Mouse (Mus musculus) thymus, adult 2 months (tissue): ENCODE results near the gene Manba. TPM values are rescaled to one million over a fixed set of nuclear protein-coding genes. Genes with fewer than 3 reads are reported as not detected.
A peak's percentile ranks its signal among the peaks of the same experiment; 100 is the strongest.

Source experiments
- DNase-seq: peaks from one replicate; pipeline ENCODE4 v3.0.0; 2021
- H3K27ac ChIP-seq: fragments of 200-500 bp; 2 replicates; pipeline ENCODE4 v1.5.1; 2012; ENCODE audit warnings: low read length, control low read depth; ENCODE audit not compliant: control insufficient read depth, insufficient read depth
- H3K27me3 ChIP-seq: fragments of 200-500 bp; 2 replicates; pipeline ENCODE4 v1.6.1; 2012; ENCODE audit warnings: mild to moderate bottlenecking, low read length, moderate library complexity, mixed read lengths; ENCODE audit not compliant: control insufficient read depth, insufficient read depth
- H3K36me3 ChIP-seq: fragments of 200-500 bp; 2 replicates; pipeline ENCODE4 v1.6.1; 2012; ENCODE audit warnings: mild to moderate bottlenecking, low read length, moderate library complexity; ENCODE audit not compliant: control insufficient read depth, insufficient read depth
- H3K4me1 ChIP-seq: fragments of 200-500 bp; replicated peaks from 2 replicates; pipeline ENCODE4 v1.6.1; 2012; ENCODE audit warnings: low read length; ENCODE audit not compliant: control insufficient read depth, insufficient read depth
- H3K4me3 ChIP-seq: fragments of 200-500 bp; 2 replicates; pipeline ENCODE4 v1.5.1; 2012; ENCODE audit warnings: mild to moderate bottlenecking, low read length, control low read depth, moderate library complexity; ENCODE audit not compliant: control insufficient read depth, insufficient read depth
- CTCF ChIP-seq: fragments of 200-500 bp; IDR thresholded peaks from 2 replicates; pipeline ENCODE4 v1.5.1; 2012; ENCODE audit warnings: mild to moderate bottlenecking, control low read depth, low read length, moderate library complexity, borderline replicate concordance; ENCODE audit not compliant: control insufficient read depth, poor library complexity, insufficient read depth; ENCODE audit errors: extremely low read depth
- POLR2A ChIP-seq: fragments of 200-500 bp; IDR thresholded peaks from 2 replicates; pipeline ENCODE4 v1.6.1; 2012; ENCODE audit warnings: mild to moderate bottlenecking, low read length, control low read depth, moderate library complexity; ENCODE audit not compliant: control insufficient read depth, poor library complexity, insufficient read depth; ENCODE audit errors: extremely low read depth
- WGBS: fragments of 180-500 bp; shearing (Covaris S2); methylation state at CpG from one replicate; pipeline ENCODE4 v1.1.7; 2018; 5-methylcytosine and 5-hydroxymethylcytosine counted together
- polyA plus RNA-seq: library from polyadenylated mRNA; depleted of rRNA; stranded (reverse); fragments of >200 nt; gene quantifications from 2 replicates; pipeline ENCODE4 v1.2.3, GENCODE M21; 2012

Manba gene
- polyA plus RNA-seq, 1 experiment, result 7.2 TPM

DNA sequence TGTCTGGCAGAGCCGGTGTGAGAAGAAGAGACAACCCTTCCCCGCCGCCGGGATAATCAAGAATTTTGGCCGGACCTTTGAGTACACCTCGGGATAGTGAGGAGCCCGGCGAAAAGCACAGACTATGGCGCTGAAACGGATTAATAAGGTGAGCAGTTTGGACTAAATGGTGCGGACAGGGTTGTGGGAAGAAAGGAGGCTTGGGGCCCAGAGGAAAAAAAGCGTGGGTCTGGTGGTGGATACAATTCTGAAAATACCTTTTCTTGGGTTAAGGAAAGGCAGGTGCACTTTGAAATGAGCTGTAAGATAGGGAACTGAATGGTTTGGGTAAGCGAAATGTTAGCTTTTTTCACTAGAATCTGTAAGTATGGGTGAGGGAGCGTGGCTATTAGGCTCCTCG is 45.8 kb upstream of the Manba start:
- WGBS, result under 1% methylated on average over 15 of the region's 15 CpGs
- Histone ChIP-seq H3K4me1 (no peaks in the 10 kb centered on the region), H3K27me3 (no peaks in the 10 kb centered on the region), H3K36me3 (peaks cover 14% of the 10 kb centered on the region), H3K27ac (peak overlapping the region; percentile 92), H3K4me3 (peak overlapping the region; percentile 82)
- no peak for DNase-seq
- no peak; the same call in 1 of the 2 replicates for TF ChIP-seq POLR2A
- TF ChIP-seq CTCF, result no peak

DNA sequence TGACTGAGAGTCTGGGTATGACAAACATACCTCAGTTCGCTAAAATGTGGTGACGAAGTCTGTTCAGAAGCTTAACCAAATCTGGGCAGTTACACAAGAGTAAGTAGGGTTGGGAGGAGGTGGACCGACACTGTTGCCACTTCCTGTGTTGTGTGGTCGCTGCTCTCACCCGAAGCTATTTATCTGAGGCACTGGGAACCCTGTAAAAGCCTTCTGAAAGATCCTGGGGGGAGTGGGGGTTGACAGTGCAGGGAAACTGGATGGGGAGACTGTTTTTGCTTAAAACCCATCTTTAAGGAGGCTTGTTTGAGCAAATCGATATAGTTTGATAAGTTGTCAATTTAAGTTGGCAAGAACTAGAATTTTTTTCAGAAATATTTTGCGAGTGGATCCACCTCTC is 45.2 kb upstream of the Manba start:
- H3K4me3 ChIP-seq, result peak overlapping the region; percentile 82
- no peaks in the 10 kb centered on the region for H3K27me3 ChIP-seq
- no peak for TF ChIP-seq CTCF
- WGBS, result under 1% methylated on average over 7 of the region's 7 CpGs
- H3K27ac ChIP-seq, result peak overlapping the region; percentile 92
- DNase-seq, result peak; percentile 57
- no peaks in the 10 kb centered on the region for H3K4me1 ChIP-seq
- H3K36me3 ChIP-seq, result peaks cover 14% of the 10 kb centered on the region

DNA sequence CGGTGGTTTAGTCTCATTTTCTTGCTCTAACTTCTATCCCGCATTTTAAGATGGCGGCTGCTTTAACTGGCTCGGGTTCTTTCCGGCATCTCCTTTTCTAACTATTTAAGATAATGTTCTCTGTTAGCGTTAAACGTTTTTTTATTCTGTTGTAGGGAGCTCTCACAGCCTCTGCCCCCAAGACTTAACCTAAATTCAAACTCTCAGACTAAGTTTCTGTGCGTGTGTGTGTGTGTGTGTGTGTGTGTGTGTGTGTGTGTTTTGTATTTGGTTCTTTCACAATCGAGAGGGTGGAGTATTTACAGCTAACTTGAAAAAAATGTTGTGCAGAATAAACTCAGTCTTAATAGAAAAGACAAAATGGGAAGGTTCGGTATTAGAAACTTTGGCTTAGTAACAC is 44.8 kb upstream of the Manba start:
- no peak for TF ChIP-seq CTCF
- no peak for TF ChIP-seq POLR2A
- Histone ChIP-seq H3K4me3 (no peak overlapping the region), H3K27ac (no peak overlapping the region; the same call in 1 of the 2 replicates), H3K4me1 (no peaks in the 10 kb centered on the region), H3K36me3 (peaks cover 14% of the 10 kb centered on the region), H3K27me3 (no peaks in the 10 kb centered on the region)
- WGBS, result 9% methylated on average over 10 of the region's 10 CpGs
- DNase-seq, result no peak

DNA sequence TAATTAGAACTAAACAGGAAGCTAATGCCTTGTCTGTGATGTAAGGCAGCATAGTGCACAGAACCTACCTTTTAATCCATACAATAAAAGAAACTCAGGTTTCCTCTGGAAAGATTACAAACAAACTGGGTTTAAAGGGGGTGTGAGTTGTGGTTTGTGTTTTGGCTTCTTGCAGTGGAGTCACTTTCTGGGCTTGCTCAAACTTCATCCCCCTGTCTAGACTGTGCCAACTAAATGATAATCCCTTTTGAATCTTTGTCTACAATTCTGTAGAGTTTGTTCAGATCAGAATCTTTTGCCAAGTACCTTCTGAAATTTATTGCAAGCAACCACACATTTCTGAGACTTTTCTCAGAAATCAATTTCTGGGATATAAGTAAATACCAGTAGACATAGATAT is 40.5 kb upstream of the Manba start:
- peaks cover 25% of the 10 kb centered on the region for H3K36me3 ChIP-seq

DNA sequence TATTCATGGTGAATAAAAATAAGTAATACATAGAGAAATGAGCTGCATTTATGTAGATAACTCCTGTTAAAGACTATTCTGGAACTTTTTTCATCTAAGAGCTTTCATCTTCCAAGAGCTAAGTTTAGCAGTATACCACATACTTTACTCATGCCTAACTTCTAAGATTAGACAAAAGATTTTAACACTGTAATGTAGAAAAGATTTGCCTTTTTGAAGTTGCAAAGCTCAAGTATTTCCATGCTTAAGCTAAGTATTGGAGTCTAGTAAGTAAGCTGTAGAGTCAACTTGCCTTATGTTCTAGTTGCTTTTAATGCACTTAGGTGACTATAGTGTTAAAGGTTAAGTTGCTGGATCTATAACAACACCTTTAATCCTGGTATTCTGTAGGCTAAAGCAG is 26.4 kb upstream of the Manba start:
- H3K36me3 ChIP-seq, result peaks cover 71% of the 10 kb centered on the region
- H3K4me1 ChIP-seq, result no peaks in the 10 kb centered on the region
- TF ChIP-seq POLR2A, result no peak
- no peak for TF ChIP-seq CTCF
- DNase-seq, result no peak
- H3K4me3 ChIP-seq, result no peak overlapping the region
- no peaks in the 10 kb centered on the region for H3K27me3 ChIP-seq
- no peak overlapping the region for H3K27ac ChIP-seq

More for the DNA sequence above, 40.5 kb upstream of the Manba start:
- H3K4me1 ChIP-seq, result no peaks in the 10 kb centered on the region
- TF ChIP-seq CTCF, result no peak
- TF ChIP-seq POLR2A, result no peak
- no peaks in the 10 kb centered on the region for H3K27me3 ChIP-seq
- H3K4me3 ChIP-seq, result no peak overlapping the region
- no peak overlapping the region for H3K27ac ChIP-seq
- no peak for DNase-seq

DNA sequence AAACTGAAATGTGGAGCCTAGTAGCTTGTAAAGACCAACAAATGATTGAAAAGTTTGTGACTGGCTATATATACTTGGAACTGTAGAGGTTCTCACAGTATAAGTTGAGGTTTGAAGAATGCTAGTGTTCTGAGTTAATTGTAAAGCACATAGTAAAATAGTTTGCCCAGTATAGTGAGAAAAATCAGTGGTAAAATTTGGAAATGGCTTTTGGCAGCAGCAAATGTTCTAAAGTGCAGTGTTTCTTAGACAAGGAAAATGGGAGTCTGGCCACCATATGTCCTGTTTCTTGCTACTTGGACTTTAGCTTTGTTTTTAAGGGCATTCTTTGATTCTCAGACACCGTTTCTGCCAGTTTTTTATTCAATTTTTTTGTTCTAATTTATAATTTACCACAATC is 17.0 kb upstream of the Manba start:
- TF ChIP-seq POLR2A (no peak), CTCF (no peak)
- H3K4me3 ChIP-seq, result no peak overlapping the region
- no peak for DNase-seq
- H3K36me3 ChIP-seq, result peaks cover 27% of the 10 kb centered on the region
- H3K27me3 ChIP-seq, result no peaks in the 10 kb centered on the region
- WGBS, result 91% methylated on average over 1 of the region's 1 CpGs
- H3K4me1 ChIP-seq, result no peaks in the 10 kb centered on the region
- no peak overlapping the region for H3K27ac ChIP-seq

DNA sequence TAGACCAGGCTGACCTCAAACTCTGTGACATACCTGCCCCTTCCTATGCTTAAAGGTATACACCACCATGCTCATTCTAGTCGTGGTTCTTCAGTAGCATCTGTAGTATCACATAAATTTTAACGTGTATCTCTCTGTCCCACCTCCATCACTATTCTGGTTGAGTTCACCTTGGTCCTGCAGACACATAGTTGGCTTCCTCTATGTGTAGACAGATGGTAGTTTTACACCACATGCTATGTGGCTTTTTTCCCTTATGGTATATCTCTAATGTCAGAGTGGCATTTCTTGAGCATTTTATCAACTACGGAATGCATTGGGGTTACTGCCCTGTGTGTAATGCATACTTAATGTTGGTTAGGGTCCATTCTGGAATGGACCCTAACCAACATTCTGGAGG is 16.3 kb upstream of the Manba start:
- H3K4me3 ChIP-seq, result no peak overlapping the region
- DNase-seq, result no peak
- no peak overlapping the region for H3K27ac ChIP-seq
- TF ChIP-seq CTCF, result no peak
- TF ChIP-seq POLR2A, result no peak
- no peaks in the 10 kb centered on the region for H3K4me1 ChIP-seq
- 67% methylated on average over 3 of the region's 3 CpGs for WGBS
- H3K27me3 ChIP-seq, result no peaks in the 10 kb centered on the region
- peaks cover 23% of the 10 kb centered on the region for H3K36me3 ChIP-seq
